Mouse (Mus musculus) intestine, embryonic 15.5 days (tissue): ENCODE data around the gene Kcnj6. TPM values are rescaled to one million over a fixed set of nuclear protein-coding genes. Genes with fewer than 3 reads are reported as not detected.
"Not testable (repeated sequence)": the region's sequence is repeated elsewhere in the genome, so short reads cannot be mapped to it uniquely, and the experiment has no call there.

ENCODE experiments used
- ATAC-seq: fragments of 200-750 bp; cut with Nextera tagmentation; 2 replicates; pipeline ENCODE4 v1.8.0; 2017; ENCODE audit warnings: moderate TSS enrichment, moderate library complexity
- H3K27ac ChIP-seq: fragments of 300-500 bp; sonication (generic); 2 replicates; pipeline ENCODE4 v1.5.1; 2015; ENCODE audit warnings: mild to moderate bottlenecking, inconsistent platforms
- H3K27me3 ChIP-seq: fragments of 300-500 bp; sonication (generic); replicated peaks from 2 replicates; pipeline ENCODE4 v1.6.1; 2015; ENCODE audit warnings: inconsistent platforms
- H3K36me3 ChIP-seq: fragments of 300-500 bp; sonication (generic); 2 replicates; pipeline ENCODE4 v1.6.1; 2015; ENCODE audit warnings: inconsistent platforms
- H3K4me1 ChIP-seq: fragments of 300-500 bp; sonication (generic); replicated peaks from 2 replicates; pipeline ENCODE4 v1.6.1; 2015; ENCODE audit warnings: inconsistent platforms
- H3K4me2 ChIP-seq: fragments of 300-500 bp; sonication (generic); replicated peaks from 2 replicates; pipeline ENCODE4 v1.6.1; 2015; ENCODE audit warnings: mild to moderate bottlenecking, inconsistent platforms
- H3K4me3 ChIP-seq: fragments of 300-500 bp; sonication (generic); replicated peaks from 2 replicates; pipeline ENCODE4 v1.5.1; 2015; ENCODE audit warnings: inconsistent platforms
- H3K9ac ChIP-seq: fragments of 300-500 bp; sonication (generic); 2 replicates; pipeline ENCODE4 v1.6.1; 2015; ENCODE audit warnings: inconsistent platforms
- H3K9me3 ChIP-seq: fragments of 300-500 bp; sonication (generic); 2 replicates; pipeline ENCODE4 v1.6.1; 2016; ENCODE audit warnings: inconsistent platforms
- WGBS: fragments of 180-500 bp; shearing (Covaris S2); methylation state at CpG from one replicate; pipeline ENCODE4 v1.1.7; 2015; 5-methylcytosine and 5-hydroxymethylcytosine counted together
- polyA plus RNA-seq: library from polyadenylated mRNA; unstranded; fragments of >200 nt; fragmentation: Nextera tagmentation; extraction: Ambion mirVana; gene quantifications from 2 replicates; pipeline ENCODE4 v1.2.1, GENCODE M21; 2015

Kcnj6 gene
- polyA plus RNA-seq, 1 experiment from 2014 or later: 0.13 TPM

DNA sequence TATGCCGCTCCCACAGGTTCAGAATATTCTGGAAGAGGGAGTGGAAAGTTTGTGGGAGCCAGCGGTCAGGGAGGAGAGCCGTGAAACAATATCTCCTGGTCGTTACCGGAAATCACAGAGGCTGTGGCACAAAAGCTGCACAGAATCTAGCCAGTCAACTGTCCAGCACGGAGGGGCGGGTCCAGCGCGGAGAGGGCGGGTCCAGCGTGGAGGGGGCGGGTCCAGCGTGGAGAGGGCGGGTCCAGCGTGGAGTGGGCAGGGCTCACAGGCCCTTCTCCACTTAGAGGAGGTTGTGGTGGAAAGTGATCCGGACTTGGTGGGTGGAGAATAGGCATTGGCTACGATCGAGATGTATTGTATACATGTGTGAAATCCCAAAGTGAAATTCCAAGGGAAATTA, 169.3 kb downstream of the Kcnj6 start:
- WGBS: 86% methylated on average over 18 of the region's 18 CpGs
- no peak for ATAC-seq
- H3K9ac ChIP-seq: no peak overlapping the region

DNA sequence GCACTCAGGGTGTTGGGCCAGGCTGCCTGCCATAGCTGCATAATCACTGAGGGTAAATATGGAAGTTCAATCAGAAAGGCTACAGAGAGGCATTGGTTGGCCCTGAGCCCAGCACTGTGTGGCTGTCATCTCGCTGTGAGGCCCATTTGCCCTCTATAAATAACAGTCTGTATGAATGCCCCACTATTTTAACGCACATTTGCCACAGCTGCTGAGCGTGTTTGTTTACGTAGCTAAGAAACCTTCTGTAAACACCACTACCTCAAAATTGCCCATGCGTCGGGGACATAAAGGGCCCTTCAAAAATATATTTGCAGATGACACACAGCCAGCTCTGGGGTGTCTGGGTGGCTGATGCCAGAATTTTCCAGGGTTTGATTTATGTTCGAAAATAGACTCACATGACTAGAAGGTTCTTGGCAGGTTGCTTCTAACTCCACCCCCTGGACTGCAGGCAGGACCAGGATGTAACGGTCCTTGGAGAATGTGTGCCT, 170.4 kb downstream of the Kcnj6 start:
- WGBS: 30% methylated on average over 8 of the region's 8 CpGs
- Histone ChIP-seq H3K4me2 (no peak overlapping the region), H3K9me3 (no peaks in the 10 kb centered on the region), H3K36me3 (no peaks in the 10 kb centered on the region), H3K9ac (no peak overlapping the region), H3K4me1 (peaks cover 4% of the 10 kb centered on the region; the same call in 1 of the 2 replicates), H3K27ac (no peak overlapping the region), H3K27me3 (no peaks in the 10 kb centered on the region; the same call in 1 of the 2 replicates), H3K4me3 (no peak overlapping the region)
- ATAC-seq: peak; percentile 51; the same call in 1 of the 2 replicates

More for the DNA sequence above, 169.3 kb downstream of the Kcnj6 start:
- no peak overlapping the region for H3K4me3 ChIP-seq
- H3K36me3 ChIP-seq: no peaks in the 10 kb centered on the region
- peaks cover 4% of the 10 kb centered on the region; the same call in 1 of the 2 replicates for H3K4me1 ChIP-seq
- no peaks in the 10 kb centered on the region for H3K9me3 ChIP-seq
- H3K4me2 ChIP-seq: no peak overlapping the region
- H3K27me3 ChIP-seq: no peaks in the 10 kb centered on the region; the same call in 1 of the 2 replicates
- no peak overlapping the region for H3K27ac ChIP-seq

DNA sequence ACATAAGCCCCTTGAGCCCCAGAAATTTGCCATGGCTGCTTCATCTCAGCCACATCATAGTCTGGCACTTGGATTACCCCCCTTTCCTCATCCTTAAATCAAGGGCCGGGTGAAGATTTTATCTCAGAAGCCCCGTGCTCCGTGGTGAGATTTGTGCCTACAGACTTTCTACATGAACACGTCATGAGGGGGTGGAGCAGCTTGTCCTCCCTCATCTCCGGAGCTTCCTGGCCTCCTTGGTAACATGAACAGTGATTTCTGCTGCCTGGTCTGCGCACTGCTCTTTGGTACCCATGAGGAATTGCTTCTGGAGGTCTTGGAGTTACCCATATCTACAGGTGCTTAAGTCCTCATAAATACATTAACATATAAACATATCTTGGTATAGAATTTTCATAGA, 172.2 kb downstream of the Kcnj6 start:
- Histone ChIP-seq H3K4me3 (no peak overlapping the region), H3K27ac (no peak overlapping the region), H3K36me3 (no peaks in the 10 kb centered on the region), H3K27me3 (no peaks in the 10 kb centered on the region), H3K9ac (no peak overlapping the region), H3K4me1 (peaks cover 4% of the 10 kb centered on the region; the same call in 1 of the 2 replicates), H3K4me2 (no peak overlapping the region), H3K9me3 (no peaks in the 10 kb centered on the region)
- WGBS: 72% methylated on average over 6 of the region's 6 CpGs
- no peak for ATAC-seq

DNA sequence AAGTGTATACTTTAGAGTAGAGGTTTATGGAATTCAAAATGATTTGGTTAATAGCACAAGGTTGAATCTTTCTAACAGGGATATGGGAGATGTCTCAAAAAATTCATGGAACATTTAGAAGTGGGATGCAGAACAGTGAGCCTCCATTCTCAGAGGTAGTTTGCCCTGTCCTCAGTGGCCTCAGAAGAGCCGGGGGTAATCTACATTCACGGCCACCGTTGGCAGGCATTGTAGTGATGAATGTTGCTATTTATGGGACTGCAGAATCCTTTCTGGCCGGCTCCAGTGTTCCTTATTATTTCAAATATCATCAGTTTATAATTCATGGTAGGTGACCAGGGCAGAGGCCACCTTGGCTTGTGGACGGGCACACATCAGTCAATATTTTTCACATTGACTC, 174.9 kb downstream of the Kcnj6 start:
- H3K27ac ChIP-seq: no peak overlapping the region
- H3K27me3 ChIP-seq: no peaks in the 10 kb centered on the region
- H3K4me1 ChIP-seq: peaks cover 4% of the 10 kb centered on the region; the same call in 1 of the 2 replicates
- no peak overlapping the region for H3K4me2 ChIP-seq
- 67% methylated on average over 5 of the region's 5 CpGs for WGBS
- H3K9ac ChIP-seq: no peak overlapping the region
- no peak for ATAC-seq
- no peaks in the 10 kb centered on the region for H3K9me3 ChIP-seq
- no peaks in the 10 kb centered on the region for H3K36me3 ChIP-seq
- H3K4me3 ChIP-seq: no peak overlapping the region

DNA sequence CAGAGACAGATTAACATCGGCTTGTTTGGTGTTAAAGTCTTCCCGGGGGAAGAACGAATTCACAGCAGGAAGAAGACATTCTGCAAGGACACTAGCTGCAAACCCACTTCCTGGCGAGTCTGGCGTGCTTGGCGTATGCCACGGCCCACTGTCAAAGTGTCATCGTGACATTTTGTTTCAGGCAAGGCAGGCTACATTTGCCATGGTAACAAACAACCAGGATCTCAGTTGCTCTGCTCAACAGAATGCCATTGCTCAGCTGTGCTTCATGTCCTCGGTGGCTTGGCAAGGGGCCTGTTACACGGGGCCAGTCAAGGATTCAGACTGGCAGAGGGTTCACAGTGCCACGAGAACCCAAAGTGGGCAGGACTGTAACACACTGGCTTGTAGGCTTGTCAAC, 175.9 kb downstream of the Kcnj6 start:
- H3K27ac ChIP-seq: no peak overlapping the region
- no peak overlapping the region for H3K4me3 ChIP-seq
- no peak overlapping the region for H3K4me2 ChIP-seq
- WGBS: 81% methylated on average over 11 of the region's 11 CpGs
- H3K27me3 ChIP-seq: no peaks in the 10 kb centered on the region
- H3K9ac ChIP-seq: no peak overlapping the region
- ATAC-seq: no peak
- H3K9me3 ChIP-seq: no peaks in the 10 kb centered on the region
- H3K36me3 ChIP-seq: no peaks in the 10 kb centered on the region
- no peaks in the 10 kb centered on the region for H3K4me1 ChIP-seq

DNA sequence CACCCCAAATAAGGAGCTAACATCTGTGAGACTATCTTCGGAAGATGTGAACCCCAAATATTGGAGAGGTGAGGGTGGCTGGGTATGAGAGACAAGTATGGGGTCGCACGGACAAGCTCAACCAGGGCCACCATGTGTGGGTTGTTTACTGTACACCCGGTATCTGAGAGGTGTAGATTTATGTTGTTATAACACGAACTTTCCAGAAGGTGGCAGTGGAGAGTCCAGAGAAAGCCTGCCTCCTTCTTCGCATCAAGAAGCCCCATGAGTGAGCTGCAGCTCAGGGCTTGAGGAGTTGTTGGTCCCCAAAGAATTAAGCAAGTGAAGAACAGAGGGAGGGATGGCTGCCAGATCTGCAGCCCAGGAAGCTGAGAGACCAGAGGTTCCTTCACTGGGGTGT, 181.1 kb downstream of the Kcnj6 start:
- Histone ChIP-seq H3K27me3 (no peaks in the 10 kb centered on the region), H3K9ac (no peak overlapping the region), H3K4me1 (no peaks in the 10 kb centered on the region), H3K9me3 (peaks cover 3% of the 10 kb centered on the region), H3K36me3 (no peaks in the 10 kb centered on the region), H3K4me3 (no peak overlapping the region), H3K4me2 (no peak overlapping the region), H3K27ac (no peak overlapping the region)
- 24% methylated on average over 6 of the region's 6 CpGs for WGBS
- ATAC-seq: no peak

DNA sequence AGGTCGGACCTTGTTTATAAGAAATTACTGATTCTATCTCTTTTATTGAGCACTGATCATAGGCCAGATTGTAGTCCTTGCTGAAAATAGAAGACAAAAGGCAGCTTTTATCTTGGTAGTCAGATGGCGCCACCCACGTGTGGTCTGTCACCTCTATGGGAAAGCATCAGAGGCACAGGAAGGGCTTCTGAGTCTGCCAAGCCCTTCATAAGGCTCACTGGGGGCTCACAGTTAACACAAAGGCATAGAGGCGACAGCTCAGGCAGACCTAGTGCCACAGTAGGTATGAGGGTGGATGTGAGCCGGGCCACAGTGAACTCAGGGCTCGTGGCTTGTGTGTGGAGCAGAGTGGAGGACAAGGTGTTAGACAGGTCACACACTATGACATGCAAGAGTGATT, 181.6 kb downstream of the Kcnj6 start:
- no peak overlapping the region for H3K9ac ChIP-seq
- 75% methylated on average over 6 of the region's 6 CpGs for WGBS
- no peak for ATAC-seq

DNA sequence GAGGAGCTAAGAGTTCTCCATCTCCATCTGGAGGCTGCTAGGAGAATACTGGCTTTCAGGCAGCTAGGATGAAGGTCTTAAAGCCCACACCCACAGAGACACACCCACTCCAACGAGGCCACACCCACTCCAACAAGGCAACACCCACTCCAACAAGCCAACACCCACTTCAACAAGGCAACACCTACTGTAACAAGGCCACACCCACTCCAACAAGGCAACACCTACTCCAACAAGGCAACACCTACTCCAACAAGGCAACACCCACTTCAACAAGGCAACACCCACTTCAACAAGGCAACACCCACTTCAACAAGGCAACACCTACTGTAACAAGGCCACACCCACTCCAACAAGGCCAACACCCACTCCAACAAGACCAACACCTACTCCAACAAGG, 188.2 kb downstream of the Kcnj6 start:
- not testable (repeated sequence) for H3K9me3 ChIP-seq, H3K4me2 ChIP-seq, H3K27ac ChIP-seq, H3K36me3 ChIP-seq, H3K27me3 ChIP-seq, ATAC-seq, H3K4me3 ChIP-seq, H3K9ac ChIP-seq, H3K4me1 ChIP-seq
- 0% methylated on average over 1 of the region's 1 CpGs for WGBS

More for the DNA sequence above, 181.6 kb downstream of the Kcnj6 start:
- Histone ChIP-seq H3K27ac (no peak overlapping the region), H3K4me3 (no peak overlapping the region), H3K27me3 (no peaks in the 10 kb centered on the region), H3K36me3 (no peaks in the 10 kb centered on the region), H3K9me3 (peaks cover 3% of the 10 kb centered on the region), H3K4me2 (no peak overlapping the region), H3K4me1 (no peaks in the 10 kb centered on the region)

DNA sequence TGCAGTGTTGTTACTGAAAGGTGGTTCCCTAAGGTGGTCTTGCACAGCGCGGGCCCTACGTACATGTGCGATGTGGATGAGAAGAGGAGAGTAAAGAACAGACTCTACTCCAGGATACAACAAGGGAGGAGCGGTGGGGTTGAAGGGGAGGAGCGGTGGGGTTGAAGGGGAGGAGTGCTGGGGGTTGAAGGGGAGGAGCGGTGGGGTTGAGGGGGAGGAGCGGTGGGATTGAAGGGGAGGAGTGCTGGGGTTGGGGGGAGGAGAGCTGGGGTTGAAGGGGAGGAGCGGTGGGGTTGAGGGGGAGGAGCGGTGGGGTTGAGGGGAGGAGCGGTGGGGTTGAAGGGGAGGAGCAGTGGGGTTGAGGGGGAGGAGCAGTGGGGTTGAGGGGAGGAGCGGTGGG, 199.3 kb downstream of the Kcnj6 start:
- WGBS: 80% methylated on average over 8 of the region's 12 CpGs
- Histone ChIP-seq H3K4me3 (no peak overlapping the region), H3K27me3 (no peaks in the 10 kb centered on the region), H3K36me3 (no peaks in the 10 kb centered on the region), H3K4me1 (no peaks in the 10 kb centered on the region), H3K27ac (no peak overlapping the region), H3K9ac (no peak overlapping the region), H3K4me2 (no peak overlapping the region), H3K9me3 (no peaks in the 10 kb centered on the region)
- ATAC-seq: no peak

DNA sequence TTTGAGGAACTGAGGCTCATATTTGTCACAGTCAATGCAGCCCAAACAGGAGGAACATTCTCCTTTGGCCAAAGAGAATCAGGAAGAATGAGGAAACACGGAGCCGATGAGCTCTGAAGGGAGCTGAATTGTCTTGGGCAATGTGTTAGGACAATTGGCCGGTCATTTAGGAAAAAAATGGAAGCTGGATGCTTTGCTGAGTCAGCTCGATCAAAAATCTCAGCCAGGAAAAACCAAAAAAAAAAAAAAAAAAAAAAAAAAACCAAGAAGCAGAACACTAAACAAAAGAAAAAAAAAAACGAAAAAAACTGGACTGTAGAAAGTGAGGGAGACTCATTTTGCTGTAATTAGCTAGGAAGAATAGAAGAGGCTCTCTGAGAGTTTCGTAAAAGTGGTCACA, 200.1 kb downstream of the Kcnj6 start:
- Histone ChIP-seq H3K4me3 (no peak overlapping the region), H3K36me3 (no peaks in the 10 kb centered on the region), H3K4me1 (no peaks in the 10 kb centered on the region), H3K27me3 (no peaks in the 10 kb centered on the region), H3K9me3 (no peaks in the 10 kb centered on the region), H3K27ac (no peak overlapping the region), H3K4me2 (no peak overlapping the region), H3K9ac (no peak overlapping the region)
- 74% methylated on average over 6 of the region's 6 CpGs for WGBS
- no peak for ATAC-seq

DNA sequence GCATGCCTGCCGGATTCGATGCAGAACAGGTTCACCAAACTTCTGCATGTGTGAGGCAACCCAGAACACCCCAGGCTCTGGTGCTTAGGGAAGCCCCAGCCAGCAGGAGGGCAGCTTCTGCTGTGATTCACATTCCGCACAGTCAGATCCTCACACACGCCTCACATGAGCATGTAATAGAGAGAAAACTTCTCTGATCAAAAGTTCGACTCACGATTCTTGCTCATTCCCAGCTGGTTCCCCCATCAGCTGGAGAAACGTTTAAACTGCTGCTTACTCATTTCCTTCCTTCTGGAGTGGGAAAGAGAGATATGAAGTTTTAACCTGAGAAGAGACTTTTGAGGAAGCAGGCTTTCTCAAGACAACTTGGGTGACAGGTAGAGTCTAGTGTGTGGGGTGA, 204.5 kb downstream of the Kcnj6 start:
- 64% methylated on average over 7 of the region's 7 CpGs for WGBS
- Histone ChIP-seq H3K27me3 (no peaks in the 10 kb centered on the region; the same call in 1 of the 2 replicates), H3K9ac (no peak overlapping the region), H3K36me3 (no peaks in the 10 kb centered on the region), H3K4me3 (no peak overlapping the region), H3K27ac (no peak overlapping the region), H3K4me1 (no peaks in the 10 kb centered on the region), H3K4me2 (no peak overlapping the region), H3K9me3 (no peaks in the 10 kb centered on the region)
- no peak for ATAC-seq

DNA sequence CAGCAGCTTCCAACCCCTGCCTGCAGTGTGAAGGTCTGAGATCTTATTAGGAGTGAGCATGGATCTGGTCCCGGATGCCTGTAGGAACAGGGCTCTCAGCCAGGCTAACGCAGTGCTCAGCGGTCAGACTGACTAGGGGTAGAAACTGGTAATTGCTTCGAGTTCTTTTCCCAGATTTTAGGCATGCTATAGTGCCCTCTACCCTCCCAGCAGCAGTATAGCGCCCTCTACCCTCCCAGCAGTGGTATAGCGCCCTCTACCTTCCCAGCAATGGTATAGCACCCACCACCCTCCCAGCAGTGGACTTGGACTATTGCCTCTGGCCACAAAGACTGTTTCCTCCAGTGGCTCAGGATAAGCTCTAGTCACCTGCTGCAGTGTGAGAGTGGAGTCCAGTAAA, 207.5 kb downstream of the Kcnj6 start:
- Histone ChIP-seq H3K9me3 (no peaks in the 10 kb centered on the region), H3K4me2 (no peak overlapping the region), H3K9ac (no peak overlapping the region), H3K27me3 (no peaks in the 10 kb centered on the region; the same call in 1 of the 2 replicates), H3K4me1 (no peaks in the 10 kb centered on the region), H3K36me3 (no peaks in the 10 kb centered on the region), H3K27ac (no peak overlapping the region), H3K4me3 (no peak overlapping the region)
- ATAC-seq: no peak
- WGBS: 30% methylated on average over 6 of the region's 6 CpGs

DNA sequence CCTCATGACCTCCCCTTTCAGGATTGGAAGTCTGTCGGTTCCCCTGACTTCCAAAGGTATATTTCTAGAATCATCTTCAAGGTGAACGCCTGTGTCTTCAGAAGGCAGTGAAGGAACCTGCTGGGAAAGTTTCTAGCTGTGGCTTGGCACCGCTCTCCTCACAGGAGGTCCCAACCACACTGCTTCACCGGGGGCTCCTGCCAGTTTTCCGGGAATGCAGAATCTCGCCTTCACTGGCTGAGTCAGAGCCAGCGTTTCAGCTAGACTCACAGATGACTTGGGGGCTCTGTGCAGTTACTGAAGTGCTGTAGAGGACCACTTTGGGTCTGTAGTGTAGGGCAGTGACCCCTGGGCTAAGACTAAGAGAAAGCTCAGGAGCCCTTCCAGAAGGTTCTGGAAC, 208.8 kb downstream of the Kcnj6 start:
- no peak for ATAC-seq
- no peak overlapping the region for H3K4me2 ChIP-seq
- 82% methylated on average over 7 of the region's 7 CpGs for WGBS
- H3K9ac ChIP-seq: no peak overlapping the region
- H3K27me3 ChIP-seq: no peaks in the 10 kb centered on the region; the same call in 1 of the 2 replicates
- H3K27ac ChIP-seq: no peak overlapping the region
- no peaks in the 10 kb centered on the region for H3K4me1 ChIP-seq
- H3K4me3 ChIP-seq: no peak overlapping the region
- H3K9me3 ChIP-seq: no peaks in the 10 kb centered on the region
- no peaks in the 10 kb centered on the region for H3K36me3 ChIP-seq
